Mouse (Mus musculus): Measurements from ENCODE around the gene Tbc1d4.

The Tbc1d4 gene

GRCm38 (mm10) chr14:101500826-101501225 is 108.2 kb downstream of the Tbc1d4 start:
- no peak for DNase-seq (ENCODE audit: low spot score)

GRCm38 (mm10) chr14:101499838-101500237 is 109.2 kb downstream of the Tbc1d4 start:
- DNase-seq (ENCODE audit: low spot score), result no peak

GRCm38 (mm10) chr14:101488264-101488810 is 120.7 kb downstream of the Tbc1d4 start:
- DNase-seq (ENCODE audit: low spot score), result no peak

- no peak for DNase-seq (ENCODE audit: low spot score)
Measured at GRCm38 (mm10) chr14:101486550-101486949, 122.4 kb downstream of the Tbc1d4 start.

GRCm38 (mm10) chr14:101483230-101483629 is 125.8 kb downstream of the Tbc1d4 start:
- DNase-seq (ENCODE audit: low spot score), result no peak

GRCm38 (mm10) chr14:101482270-101482669 is 126.7 kb downstream of the Tbc1d4 start:
- DNase-seq (ENCODE audit: low spot score), result peak; percentile 11

GRCm38 (mm10) chr14:101481165-101481564 is 127.8 kb downstream of the Tbc1d4 start:
- no peak for DNase-seq (ENCODE audit: low spot score)

- no peak for DNase-seq (ENCODE audit: low spot score)
Measured at GRCm38 (mm10) chr14:101480541-101480940, 128.4 kb downstream of the Tbc1d4 start.

- no peak for DNase-seq (ENCODE audit: low spot score)
Measured at GRCm38 (mm10) chr14:101477827-101478220, 131.2 kb downstream of the Tbc1d4 start.

- no peak for DNase-seq (ENCODE audit: low spot score)
Measured at GRCm38 (mm10) chr14:101477081-101477826, 131.7 kb downstream of the Tbc1d4 start.

- DNase-seq (ENCODE audit: low spot score), result no peak
Measured at GRCm38 (mm10) chr14:101469475-101470093, 139.4 kb downstream of the Tbc1d4 start.

- no peak for DNase-seq (ENCODE audit: low spot score)
Measured at GRCm38 (mm10) chr14:101468143-101468542, 140.8 kb downstream of the Tbc1d4 start.

GRCm38 (mm10) chr14:101467532-101467931 is 141.5 kb downstream of the Tbc1d4 start:
- no peak for DNase-seq (ENCODE audit: low spot score)

- no peak for DNase-seq (ENCODE audit: low spot score)
Measured at GRCm38 (mm10) chr14:101466521-101466920, 142.5 kb downstream of the Tbc1d4 start.

GRCm38 (mm10) chr14:101465893-101466292 is 143.1 kb downstream of the Tbc1d4 start:
- DNase-seq (ENCODE audit: low spot score), result no peak

- peak; percentile 54 for DNase-seq (ENCODE audit: low spot score)
Measured at GRCm38 (mm10) chr14:101460768-101461167, 148.2 kb downstream of the Tbc1d4 start.

- no peak for DNase-seq (ENCODE audit: low spot score)
Measured at GRCm38 (mm10) chr14:101452915-101453314, 156.1 kb downstream of the Tbc1d4 start.

GRCm38 (mm10) chr14:101447857-101448256 is 161.1 kb downstream of the Tbc1d4 start:
- DNase-seq (ENCODE audit: low spot score), result no peak

GRCm38 (mm10) chr14:101445205-101445604 is 163.8 kb downstream of the Tbc1d4 start:
- DNase-seq (ENCODE audit: low spot score), result no peak

GRCm38 (mm10) chr14:101437925-101438324 is 171.1 kb downstream of the Tbc1d4 start:
- no peak for DNase-seq (ENCODE audit: low spot score)

GRCm38 (mm10) chr14:101430536-101430935 is 178.5 kb downstream of the Tbc1d4 start:
- DNase-seq (ENCODE audit: low spot score), result no peak

- DNase-seq (ENCODE audit: low spot score), result no peak
Measured at GRCm38 (mm10) chr14:101428805-101429516, 180.0 kb downstream of the Tbc1d4 start.

GRCm38 (mm10) chr14:101417679-101418078 is 191.3 kb downstream of the Tbc1d4 start:
- DNase-seq (ENCODE audit: low spot score), result no peak
